ENCODE assay signal across 8 mouse cellular contexts in the genomic region with DNA sequence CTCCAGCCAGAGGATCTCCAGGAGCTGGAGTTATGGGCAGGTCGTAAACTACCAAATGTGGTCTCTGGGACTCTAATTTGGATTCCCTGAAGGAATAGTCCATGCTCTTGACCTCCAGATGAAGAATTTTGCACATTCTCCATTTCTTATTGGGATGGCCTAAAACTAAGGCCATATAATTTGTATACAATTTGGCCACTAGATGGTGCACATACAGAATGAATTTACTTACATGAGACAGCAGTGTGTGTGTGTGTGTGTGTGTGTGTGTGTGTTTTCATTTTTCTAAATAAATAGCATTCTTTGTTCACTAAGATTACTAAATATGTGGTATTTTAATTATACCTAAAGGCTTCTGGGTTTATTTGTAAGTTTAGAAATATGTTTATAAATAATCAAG.
DNase-seq lines count a peak whose midpoint lies in the region; ATAC-seq lines count a peak whose summit lies in the region.

No protein-coding gene starts in this region.

- H3K36me3 ChIP-seq in hindbrain, embryonic 11.5 days (ENCODE audit: control insufficient read depth, insufficient read depth, low read length) = no peaks in the 10 kb centered on the region
- peaks cover 6% of the 10 kb centered on the region; the same call in 1 of the 2 replicates for H3K36me3 ChIP-seq in hindbrain, embryonic 13.5 days
- H3K36me3 ChIP-seq in midbrain, embryonic 16.5 days (ENCODE audit: control insufficient read depth, insufficient read depth, low read length) = no peaks in the 10 kb centered on the region
- no peaks in the 10 kb centered on the region for H3K36me3 ChIP-seq in midbrain, embryonic 13.5 days
- H3K36me3 ChIP-seq in heart, embryonic 10.5 days = peaks cover 8% of the 10 kb centered on the region
- no peaks in the 10 kb centered on the region for H3K36me3 ChIP-seq in neural tube, embryonic 15.5 days

- no peak for ATAC-seq in hindbrain, embryonic 11.5 days (ENCODE audit: low FRiP score)
- no peak for ATAC-seq in hindbrain, embryonic 13.5 days (ENCODE audit: low FRiP score)
- peak; percentile 59; the same call in 1 of the 2 replicates for ATAC-seq in midbrain, embryonic 16.5 days
- ATAC-seq in midbrain, embryonic 13.5 days = no peak
- ATAC-seq in neural tube, embryonic 15.5 days (ENCODE audit: low FRiP score) = no peak

- no peak overlapping the region for H3K9ac ChIP-seq in hindbrain, embryonic 11.5 days (ENCODE audit: low read depth, low read length)
- no peak overlapping the region for H3K9ac ChIP-seq in hindbrain, embryonic 13.5 days
- no peak overlapping the region for H3K9ac ChIP-seq in midbrain, embryonic 16.5 days (ENCODE audit: low read depth, low read length)
- no peak overlapping the region for H3K9ac ChIP-seq in midbrain, embryonic 13.5 days (replicated peaks)
- H3K9ac ChIP-seq in neural tube, embryonic 15.5 days (replicated peaks) = no peak overlapping the region

- DNase-seq in hindbrain, embryonic 11.5 days (ENCODE audit: low spot score) = peak; percentile 48
- DNase-seq in c-Kit-positive CD71-positive TER-119-negative erythroid progenitor cells, embryonic 14.5 days (ENCODE audit: low read depth) = peak; percentile 34
- DNase-seq in skeletal muscle tissue, adult 2 months (ENCODE audit: low read depth, low spot score) = peak; percentile 16
- no peak for DNase-seq in heart, embryonic 10.5 days (ENCODE audit: low spot score)

- H3K27me3 ChIP-seq in hindbrain, embryonic 11.5 days (ENCODE audit: control insufficient read depth, insufficient read depth, low read length) = no peaks in the 10 kb centered on the region
- H3K27me3 ChIP-seq in hindbrain, embryonic 13.5 days = no peaks in the 10 kb centered on the region
- H3K27me3 ChIP-seq in midbrain, embryonic 16.5 days (ENCODE audit: control insufficient read depth, insufficient read depth, low read depth, low read length) = no peaks in the 10 kb centered on the region
- H3K27me3 ChIP-seq in midbrain, embryonic 13.5 days = no peaks in the 10 kb centered on the region
- H3K27me3 ChIP-seq in heart, embryonic 10.5 days (ENCODE audit: insufficient read depth, poor library complexity, severe bottlenecking) = no peaks in the 10 kb centered on the region
- H3K27me3 ChIP-seq in neural tube, embryonic 15.5 days (replicated peaks) = no peaks in the 10 kb centered on the region

- no peak overlapping the region for H3K27ac ChIP-seq in hindbrain, embryonic 11.5 days (ENCODE audit: low read depth, low read length)
- no peak overlapping the region for H3K27ac ChIP-seq in hindbrain, embryonic 13.5 days
- H3K27ac ChIP-seq in midbrain, embryonic 16.5 days (ENCODE audit: low read length) = no peak overlapping the region
- no peak overlapping the region for H3K27ac ChIP-seq in midbrain, embryonic 13.5 days
- no peak overlapping the region for H3K27ac ChIP-seq in heart, embryonic 10.5 days
- no peak overlapping the region for H3K27ac ChIP-seq in neural tube, embryonic 15.5 days (replicated peaks)

- no peak overlapping the region for H3K4me3 ChIP-seq in hindbrain, embryonic 11.5 days (ENCODE audit: low read depth, low read length)
- H3K4me3 ChIP-seq in hindbrain, embryonic 13.5 days = no peak overlapping the region
- no peak overlapping the region for H3K4me3 ChIP-seq in midbrain, embryonic 16.5 days (ENCODE audit: low read depth, low read length)
- no peak overlapping the region for H3K4me3 ChIP-seq in midbrain, embryonic 13.5 days (replicated peaks)
- no peak overlapping the region for H3K4me3 ChIP-seq in heart, embryonic 10.5 days
- no peak overlapping the region for H3K4me3 ChIP-seq in neural tube, embryonic 15.5 days (replicated peaks)

- no peaks in the 10 kb centered on the region for H3K9me3 ChIP-seq in hindbrain, embryonic 11.5 days (ENCODE audit: control insufficient read depth, low read length)
- no peaks in the 10 kb centered on the region for H3K9me3 ChIP-seq in hindbrain, embryonic 13.5 days
- no peaks in the 10 kb centered on the region for H3K9me3 ChIP-seq in midbrain, embryonic 16.5 days (replicated peaks; ENCODE audit: control insufficient read depth, low read length, poor library complexity, severe bottlenecking)
- no peaks in the 10 kb centered on the region for H3K9me3 ChIP-seq in midbrain, embryonic 13.5 days
- no peaks in the 10 kb centered on the region for H3K9me3 ChIP-seq in heart, embryonic 10.5 days
- H3K9me3 ChIP-seq in neural tube, embryonic 15.5 days (replicated peaks) = no peaks in the 10 kb centered on the region

- no peak overlapping the region for H3K4me2 ChIP-seq in hindbrain, embryonic 11.5 days (replicated peaks; ENCODE audit: low read depth, low read length)
- H3K4me2 ChIP-seq in hindbrain, embryonic 13.5 days = no peak overlapping the region
- no peak overlapping the region for H3K4me2 ChIP-seq in midbrain, embryonic 16.5 days (ENCODE audit: low read length)
- no peak overlapping the region for H3K4me2 ChIP-seq in midbrain, embryonic 13.5 days (replicated peaks)
- H3K4me2 ChIP-seq in neural tube, embryonic 15.5 days = no peak overlapping the region

- H3K4me1 ChIP-seq in hindbrain, embryonic 11.5 days (replicated peaks; ENCODE audit: control insufficient read depth, insufficient read depth, low read length) = no peaks in the 10 kb centered on the region
- peaks cover 8% of the 10 kb centered on the region for H3K4me1 ChIP-seq in hindbrain, embryonic 13.5 days (replicated peaks)
- peaks cover 7% of the 10 kb centered on the region; the same call in 1 of the 2 replicates for H3K4me1 ChIP-seq in midbrain, embryonic 16.5 days (ENCODE audit: control insufficient read depth, insufficient read depth, low read length)
- peaks cover 5% of the 10 kb centered on the region; the same call in 1 of the 2 replicates for H3K4me1 ChIP-seq in midbrain, embryonic 13.5 days (replicated peaks)
- H3K4me1 ChIP-seq in heart, embryonic 10.5 days = peaks cover 8% of the 10 kb centered on the region; the same call in 1 of the 2 replicates
- H3K4me1 ChIP-seq in neural tube, embryonic 15.5 days = peaks cover 7% of the 10 kb centered on the region

- WGBS in hindbrain, embryonic 11.5 days = 89% methylated on average over 1 of the region's 1 CpGs
- 88% methylated on average over 1 of the region's 1 CpGs for WGBS in hindbrain, embryonic 13.5 days
- WGBS in midbrain, embryonic 16.5 days = 87% methylated on average over 1 of the region's 1 CpGs
- 87% methylated on average over 1 of the region's 1 CpGs for WGBS in midbrain, embryonic 13.5 days
- WGBS in heart, embryonic 10.5 days = 79% methylated on average over 1 of the region's 1 CpGs
- 95% methylated on average over 1 of the region's 1 CpGs for WGBS in neural tube, embryonic 15.5 days
